Mouse (Mus musculus): ENCODE data around the gene Gm21677.
"Not testable (repeated sequence)": the region's sequence is repeated elsewhere in the genome, so short reads cannot be mapped to it uniquely, and the experiment has no call there.

The Gm21677 gene

GRCm38 (mm10) chrY:3306349-3306748 lies at the start of gene Gm21677:
TSS of gene Gm21677 (minus strand) at chrY:3306449.
- not testable (repeated sequence) for DNase-seq

DNA sequence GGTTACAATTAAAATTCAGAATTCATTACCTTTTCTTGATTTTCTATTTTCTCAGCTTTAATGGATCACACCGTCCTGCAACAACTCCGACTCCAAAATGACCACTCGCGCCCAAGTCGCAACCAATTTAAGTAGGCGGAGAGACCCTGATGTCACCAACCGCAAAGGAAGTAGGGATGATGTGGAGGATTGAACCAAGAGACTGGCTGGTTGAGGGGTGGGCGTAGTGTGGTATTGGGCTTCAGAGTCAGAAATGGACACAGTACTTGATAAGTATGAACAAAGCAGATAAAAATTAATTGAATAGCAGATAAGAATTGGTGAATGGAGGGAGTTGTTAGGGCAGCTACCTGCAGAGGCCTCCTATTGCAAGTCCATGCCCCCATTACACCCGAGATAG lies 39.0 kb upstream of the Gm21677 start, which contains the start of gene Gm21693:
Gm21693 (minus strand) TSS at position 101 of the 400 bp plus-strand sequence.
- not testable (repeated sequence) for DNase-seq

DNA sequence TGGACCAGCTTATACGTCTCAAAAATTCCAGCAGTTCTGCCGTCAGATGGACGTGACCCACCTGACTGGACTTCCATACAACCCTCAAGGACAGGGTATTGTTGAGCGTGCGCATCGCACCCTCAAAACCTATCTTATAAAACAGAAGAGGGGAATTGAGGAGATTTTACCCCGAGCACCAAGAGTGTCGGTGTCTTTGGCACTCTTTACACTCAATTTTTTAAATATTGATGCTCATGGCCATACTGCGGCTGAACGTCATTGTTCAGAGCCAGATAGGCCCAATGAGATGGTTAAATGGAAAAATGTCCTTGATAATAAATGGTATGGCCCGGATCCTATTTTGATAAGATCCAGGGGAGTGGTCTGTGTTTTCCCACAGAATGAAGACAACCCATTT lies 34.4 kb upstream of the Gm21677 start:
- DNase-seq = peak; percentile 96
